Mouse (Mus musculus): ENCODE data around the gene Anapc13. TPM values are rescaled to one million over a fixed set of nuclear protein-coding genes. Genes with fewer than 3 reads are reported as not detected.

Gene Anapc13
- total RNA-seq, 2 experiments from 2014 or later = 186 to 188 TPM

GRCm38 (mm10) chr9:102631589-102632147 lies 5.6 kb downstream of the Anapc13 start:
- DNase-seq = no peak

- DNase-seq = no peak
Measured at GRCm38 (mm10) chr9:102632173-102632572, 6.1 kb downstream of the Anapc13 start.

- no peak for DNase-seq
Measured at GRCm38 (mm10) chr9:102632923-102633537, 6.9 kb downstream of the Anapc13 start.

- DNase-seq = no peak
Measured at GRCm38 (mm10) chr9:102634453-102634852, 8.4 kb downstream of the Anapc13 start.

GRCm38 (mm10) chr9:102636553-102636952 lies 10.5 kb downstream of the Anapc13 start:
- no peak for DNase-seq

GRCm38 (mm10) chr9:102637115-102637514 lies 11.0 kb downstream of the Anapc13 start:
- DNase-seq = no peak

GRCm38 (mm10) chr9:102638963-102639362 lies 12.9 kb downstream of the Anapc13 start:
- DNase-seq = no peak

GRCm38 (mm10) chr9:102639510-102639909 lies 13.4 kb downstream of the Anapc13 start:
- no peak for DNase-seq

GRCm38 (mm10) chr9:102641531-102641930 lies 15.4 kb downstream of the Anapc13 start:
- no peak for DNase-seq

GRCm38 (mm10) chr9:102643071-102643485 lies 17.0 kb downstream of the Anapc13 start:
- peak; percentile 60 for DNase-seq

- DNase-seq = peak; percentile 84
Measured at GRCm38 (mm10) chr9:102643486-102644101, 17.5 kb downstream of the Anapc13 start.

GRCm38 (mm10) chr9:102645119-102645695 lies 19.1 kb downstream of the Anapc13 start:
- DNase-seq = no peak

GRCm38 (mm10) chr9:102647010-102647409 lies 20.9 kb downstream of the Anapc13 start:
- no peak for DNase-seq

- DNase-seq = no peak
Measured at GRCm38 (mm10) chr9:102649917-102650527, 23.9 kb downstream of the Anapc13 start.

- peak; percentile 66 for DNase-seq
Measured at GRCm38 (mm10) chr9:102650637-102651036, 24.5 kb downstream of the Anapc13 start.

GRCm38 (mm10) chr9:102651199-102651720 lies 25.2 kb downstream of the Anapc13 start:
- DNase-seq = peak; percentile 54

GRCm38 (mm10) chr9:102656355-102657095 lies 30.4 kb downstream of the Anapc13 start:
- DNase-seq = no peak

- DNase-seq = no peak
Measured at GRCm38 (mm10) chr9:102668115-102668514, 42.0 kb downstream of the Anapc13 start.

GRCm38 (mm10) chr9:102668906-102669305 lies 42.8 kb downstream of the Anapc13 start:
- DNase-seq = no peak

GRCm38 (mm10) chr9:102673381-102673780 lies 47.3 kb downstream of the Anapc13 start:
- DNase-seq = no peak

- no peak for DNase-seq
Measured at GRCm38 (mm10) chr9:102675922-102676321, 49.8 kb downstream of the Anapc13 start.

GRCm38 (mm10) chr9:102681470-102681869 lies 55.4 kb downstream of the Anapc13 start:
- DNase-seq = no peak

All from gastrocnemius, postnatal 25 days (tissue).